Mouse (Mus musculus): ENCODE measurements around the gene Cep55.

The Cep55 gene

DNA sequence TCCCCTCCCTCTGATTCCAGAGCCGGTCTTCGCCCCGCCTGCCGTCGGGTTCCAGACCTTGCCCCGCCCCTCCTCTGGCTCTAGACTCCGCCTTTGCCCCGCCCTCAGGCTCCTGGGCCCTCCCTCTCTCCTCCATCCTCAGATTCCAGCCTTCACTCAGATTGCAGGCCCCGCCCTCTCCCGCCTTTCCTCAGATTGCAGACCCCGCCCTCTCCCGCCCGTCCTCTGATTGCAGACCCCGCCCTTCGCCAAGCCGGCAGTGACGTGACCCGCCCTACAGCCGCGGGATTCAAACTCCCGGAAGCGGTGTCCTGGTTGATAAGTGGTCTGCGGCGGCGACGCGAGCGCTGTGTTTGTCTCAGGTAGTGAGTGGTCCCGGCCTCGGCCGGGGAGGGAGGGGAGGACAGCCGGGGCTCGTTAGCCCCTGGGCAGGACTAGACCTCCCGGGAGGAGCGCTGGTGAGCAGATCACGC is at the start of gene Cep55:
Gene Cep55, plus strand, starts transcription at position 292 of the 473 bp plus-strand sequence.
- DNase-seq = peak; percentile 99

DNA sequence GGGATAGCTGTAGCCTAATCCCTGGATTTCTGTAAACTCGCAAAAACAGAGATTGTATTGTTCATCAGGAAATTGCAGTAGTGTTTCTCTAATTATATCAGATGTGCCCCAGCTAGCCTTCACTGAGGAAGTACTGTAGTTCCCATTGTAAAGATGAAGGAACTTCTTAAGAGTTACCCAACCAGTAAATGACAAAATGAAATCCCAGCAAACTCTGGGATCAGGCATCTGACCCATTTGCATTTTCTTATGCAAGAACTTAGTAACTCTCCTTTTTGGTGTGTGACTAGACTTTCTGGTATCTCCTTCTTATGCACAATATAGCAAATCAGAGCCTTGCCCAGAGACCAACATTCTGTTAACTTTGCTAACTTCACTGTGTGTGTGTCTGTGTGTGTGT is 43.4 kb upstream of the Cep55 start:
- DNase-seq = no peak

DNA sequence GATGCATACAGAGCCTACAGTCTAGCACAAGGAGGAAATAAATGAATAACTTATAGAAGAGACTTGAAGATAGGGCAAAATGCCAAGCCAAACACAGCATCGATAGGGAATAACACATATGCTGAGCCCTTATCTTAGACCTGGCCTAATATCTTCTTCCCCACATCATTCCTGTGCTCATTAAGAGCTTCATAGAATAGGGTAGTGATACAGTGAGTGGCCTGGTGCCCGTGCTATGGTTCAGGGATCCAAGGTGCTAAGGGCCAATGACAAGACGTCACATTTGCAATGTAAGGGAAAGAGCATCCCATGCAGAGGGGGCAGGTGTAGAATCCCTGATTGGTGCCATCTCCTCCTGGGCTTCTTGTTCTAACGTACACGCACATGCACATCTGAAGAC is 40.4 kb upstream of the Cep55 start:
- DNase-seq = no peak

DNA sequence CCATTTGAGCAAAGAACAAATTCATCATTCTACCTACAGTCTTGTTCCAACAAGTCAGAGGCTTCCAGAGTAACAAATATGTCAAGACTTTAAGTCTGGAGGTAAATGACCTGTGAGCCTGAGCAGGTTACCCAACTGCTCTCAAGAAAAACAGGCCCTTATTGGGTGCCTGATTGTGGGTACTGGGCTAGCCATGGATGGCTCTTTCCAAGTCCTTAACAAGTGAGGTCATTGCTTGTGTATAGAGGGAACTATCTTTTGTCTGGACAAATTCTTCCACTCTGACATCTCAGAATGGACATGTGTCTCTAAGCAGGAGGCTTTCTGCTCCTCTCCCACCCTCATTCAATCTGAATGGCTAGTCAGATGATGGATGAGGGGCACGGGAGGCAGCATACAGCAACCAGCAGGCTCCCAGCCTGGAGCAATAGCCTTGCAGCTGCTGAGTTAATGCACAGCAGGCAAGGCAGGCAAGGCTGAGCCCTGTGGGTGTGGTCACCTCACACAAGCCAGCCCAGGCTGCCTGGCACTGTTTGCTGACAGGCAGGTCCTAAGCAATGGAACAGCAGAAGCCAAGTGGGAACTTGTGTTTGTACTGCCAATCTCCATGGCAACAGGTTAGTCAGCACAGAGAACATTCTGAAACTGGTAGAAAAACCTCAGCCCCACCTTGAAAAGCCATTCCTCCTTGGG is 39.5 kb upstream of the Cep55 start:
- DNase-seq = peak; percentile 53 to 77

DNA sequence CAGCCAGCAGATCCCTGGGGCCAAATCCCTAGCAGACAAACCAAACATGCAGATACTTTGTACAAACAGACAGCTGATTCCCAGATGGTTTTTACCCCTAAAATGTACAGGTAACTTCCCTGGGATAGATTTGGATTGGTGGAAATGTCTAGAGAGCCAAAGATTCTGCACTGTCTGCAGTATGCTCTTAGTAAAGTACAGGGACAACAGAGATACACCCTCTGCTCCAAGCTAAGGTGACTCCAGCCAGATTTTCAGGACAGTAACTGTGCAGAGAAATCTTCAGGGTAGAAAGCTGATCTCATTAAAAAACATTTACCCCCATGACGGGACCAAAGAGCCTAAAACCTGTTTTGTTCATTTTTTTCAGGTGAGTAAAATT is 38.9 kb upstream of the Cep55 start:
- DNase-seq = no peak

DNA sequence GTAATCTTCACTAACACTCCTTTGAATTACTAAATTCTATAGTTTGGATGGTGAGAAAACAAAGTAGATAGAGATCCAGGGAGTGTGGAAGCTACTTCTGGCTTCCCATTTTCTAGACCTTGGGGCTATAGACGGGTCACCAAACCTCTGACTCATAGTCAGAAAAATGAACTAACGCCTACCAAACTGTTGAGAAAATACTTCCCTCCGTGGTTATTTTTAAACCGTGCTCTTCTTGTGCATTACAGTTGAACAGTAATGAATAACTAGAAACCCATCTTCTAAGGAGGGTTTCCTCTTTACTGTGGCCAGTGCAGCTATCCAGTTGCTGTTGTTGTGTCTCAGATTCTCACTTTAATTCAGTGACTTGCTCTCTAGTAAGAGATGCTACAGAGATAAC is 32.1 kb upstream of the Cep55 start:
- no peak for DNase-seq

DNA sequence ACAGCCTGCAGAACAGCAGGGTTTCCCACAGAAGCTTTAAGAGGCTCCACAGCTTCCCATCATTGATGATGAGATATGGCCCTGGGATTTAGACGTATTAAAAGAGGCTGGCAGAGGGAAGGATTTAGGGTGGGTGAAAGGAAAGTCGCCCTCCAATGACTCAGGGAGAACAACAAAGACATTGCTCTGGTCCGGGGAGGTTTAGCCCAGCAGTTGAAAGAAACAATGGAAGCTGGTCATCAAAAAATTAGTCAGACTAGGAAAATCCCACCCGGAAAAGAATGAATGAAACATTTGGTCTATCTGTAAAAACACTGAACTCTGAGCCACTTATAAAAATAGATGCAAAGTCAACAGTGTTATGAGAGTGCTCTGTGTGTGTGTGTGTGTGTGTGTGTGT is 31.2 kb upstream of the Cep55 start:
- DNase-seq = no peak

DNA sequence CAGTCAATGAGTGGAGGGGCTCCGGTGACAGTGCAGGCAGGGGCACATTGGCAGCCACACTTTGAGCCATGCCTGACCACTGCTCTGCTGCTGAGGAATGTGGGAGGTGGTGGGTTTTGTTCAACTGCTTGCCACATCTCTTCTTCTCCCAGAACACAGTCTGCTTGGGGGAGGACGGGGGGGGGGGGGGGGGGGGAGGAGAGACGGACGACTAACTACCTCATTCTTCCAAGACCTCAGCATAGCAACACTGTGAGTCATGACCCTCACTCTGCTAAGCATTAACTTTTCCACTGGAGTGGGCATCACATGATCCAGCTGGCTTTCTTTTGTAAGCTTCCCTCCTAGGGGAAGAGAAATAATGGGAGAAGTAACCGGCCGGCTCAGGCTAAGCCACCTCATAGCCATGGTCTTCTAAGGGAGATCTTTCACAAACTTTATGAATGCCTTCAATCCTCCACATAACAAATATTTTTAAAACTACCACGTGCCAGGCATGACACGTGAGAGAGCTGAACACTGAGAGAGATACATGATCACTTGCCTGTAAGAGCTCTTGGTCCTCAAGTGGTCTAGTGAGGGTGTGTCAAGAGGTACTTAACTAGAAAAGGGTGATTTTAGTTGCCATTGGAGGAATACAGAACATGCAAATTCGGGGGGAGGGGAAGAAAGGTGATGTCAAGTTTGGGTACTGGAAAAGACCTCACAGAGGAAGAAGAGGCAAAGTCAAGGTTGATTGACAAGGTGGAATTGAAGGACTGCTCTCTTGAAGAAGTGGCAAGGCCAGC is 29.4 kb upstream of the Cep55 start:
- peak; percentile 44 to 62 for DNase-seq

DNA sequence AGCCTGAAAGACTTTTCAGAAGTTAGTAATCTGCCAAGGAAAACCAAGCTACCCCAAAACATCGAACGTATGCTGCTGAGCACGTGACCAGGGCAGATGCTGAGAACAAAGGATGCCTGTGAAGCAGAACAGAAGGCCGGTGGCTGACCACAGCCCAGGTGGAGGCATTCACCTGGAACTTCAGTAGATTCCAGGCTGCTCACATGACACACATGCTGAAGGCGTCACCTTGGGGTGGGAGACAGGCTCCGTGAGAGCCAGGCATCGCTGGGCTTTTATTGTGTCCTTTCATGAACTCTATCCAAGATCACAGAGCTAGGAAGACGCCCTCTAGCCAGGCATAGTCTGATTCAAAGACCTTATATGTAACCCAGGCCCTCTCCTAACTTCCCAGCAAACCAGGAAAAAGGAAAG is 28.6 kb upstream of the Cep55 start:
- peak; percentile 47 to 70 for DNase-seq

DNA sequence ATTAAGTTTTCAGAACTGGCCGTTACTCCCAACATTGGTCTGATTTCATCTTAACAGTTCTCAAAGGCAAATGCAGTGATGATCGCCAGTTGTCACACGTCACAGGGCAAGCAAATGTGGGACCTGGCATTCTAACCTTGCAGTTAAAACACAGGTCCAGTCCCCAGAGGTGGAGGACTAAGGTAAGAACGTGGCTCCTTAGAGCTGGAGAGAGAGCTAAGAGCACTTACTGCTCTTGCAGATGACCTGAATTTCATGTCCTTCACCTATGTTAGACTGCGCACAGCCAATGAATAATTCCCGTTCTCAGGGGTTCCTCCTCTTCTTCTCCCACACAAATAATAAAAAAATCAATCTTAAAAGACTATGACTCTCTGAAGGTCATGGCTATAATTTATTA is 27.4 kb upstream of the Cep55 start:
- no peak for DNase-seq

DNA sequence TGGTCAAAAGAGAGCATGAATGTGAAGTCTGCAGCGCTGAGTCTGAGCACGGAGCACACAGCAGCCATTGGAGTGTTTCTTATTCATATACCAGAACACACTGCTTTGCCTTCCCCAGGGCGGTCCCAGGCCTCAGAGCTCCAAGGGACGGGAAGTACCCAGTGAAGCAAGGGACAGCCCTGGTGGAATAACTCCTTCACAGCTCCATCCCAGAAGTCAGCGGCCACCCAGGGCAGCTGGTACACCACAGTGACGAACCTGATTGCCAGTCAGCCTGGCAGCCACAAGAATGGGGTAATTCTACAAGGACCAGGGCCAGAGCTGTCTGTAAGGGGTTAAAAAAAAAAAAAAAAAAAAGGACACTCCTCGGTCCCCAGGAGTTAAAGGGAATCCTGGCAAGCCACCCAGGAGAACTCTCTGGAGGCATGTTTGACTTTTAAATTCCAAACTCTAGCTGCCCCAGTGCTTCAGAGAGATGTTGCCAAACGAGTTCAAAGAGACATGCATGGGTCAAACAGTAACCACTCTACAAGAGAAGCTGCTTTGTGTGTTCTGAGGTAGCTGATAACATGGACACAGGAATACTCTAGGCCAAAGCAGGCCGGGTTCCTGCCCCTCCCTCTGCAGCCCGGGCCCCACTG is 26.8 kb upstream of the Cep55 start:
- peak in 1 of 2 experiments; percentile 57 for DNase-seq

DNA sequence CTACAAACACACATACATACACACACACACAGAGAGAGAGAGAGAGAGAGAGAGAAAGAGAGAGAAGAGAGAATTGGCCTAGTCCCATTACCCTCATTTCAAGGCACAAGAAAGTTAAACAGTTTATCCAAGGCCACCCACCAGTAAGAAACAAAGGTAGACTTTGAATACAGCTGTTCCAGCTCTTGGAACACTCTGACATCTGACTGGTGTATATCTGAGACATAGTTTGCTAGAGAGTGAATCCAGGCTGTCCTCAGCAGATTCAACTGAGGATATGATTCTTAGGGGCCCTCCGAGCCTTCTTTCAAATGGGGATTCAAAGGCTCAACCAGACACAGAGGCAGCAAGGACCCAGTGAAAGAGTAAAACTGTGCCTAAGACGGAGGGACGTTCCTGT is 25.5 kb upstream of the Cep55 start:
- DNase-seq = no peak

DNA sequence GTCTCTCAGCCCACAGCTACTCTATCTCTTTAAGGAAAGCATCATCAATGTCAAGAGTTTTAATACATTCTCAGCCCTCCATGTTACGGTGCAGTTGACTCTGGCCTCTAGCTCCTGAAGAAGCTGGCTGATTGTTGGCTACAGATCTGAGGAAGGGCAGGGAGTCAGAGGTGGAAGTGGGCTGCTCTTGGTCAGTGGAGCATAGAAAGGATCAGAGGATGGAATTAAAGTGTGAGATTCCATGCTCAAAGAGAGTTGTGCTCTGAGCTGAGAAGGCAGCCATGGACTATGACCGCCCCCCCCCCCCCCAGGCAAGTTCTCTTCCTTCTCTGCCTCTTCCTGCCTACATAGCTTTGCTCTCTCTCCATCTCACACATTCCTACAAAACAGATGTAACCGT is 24.9 kb upstream of the Cep55 start:
- DNase-seq = peak in 1 of 2 experiments; percentile 30

DNA sequence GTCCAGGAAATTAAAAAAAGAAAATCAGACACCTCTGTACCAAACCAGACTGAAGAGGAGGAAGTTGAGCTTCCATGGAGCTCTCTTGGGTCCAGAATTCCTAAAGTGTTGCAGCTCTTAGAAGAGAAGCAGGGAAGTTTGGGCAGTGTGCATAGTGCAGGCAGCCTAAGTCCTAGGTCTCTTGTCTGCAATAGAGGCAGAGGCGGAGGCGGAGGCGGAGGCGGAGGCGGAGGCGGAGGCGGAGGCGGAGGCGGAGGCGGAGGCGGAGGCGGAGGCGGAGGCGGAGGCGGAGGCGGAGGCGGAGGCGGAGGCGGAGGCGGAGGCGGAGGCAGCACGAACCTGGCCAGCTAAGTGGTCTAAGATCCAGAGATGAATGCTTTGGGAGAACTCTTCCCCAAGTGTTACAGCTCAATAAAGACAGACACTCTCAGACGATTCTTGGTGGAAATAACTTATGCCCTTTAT is 24.1 kb upstream of the Cep55 start:
- DNase-seq = peak; percentile 82 to 88

DNA sequence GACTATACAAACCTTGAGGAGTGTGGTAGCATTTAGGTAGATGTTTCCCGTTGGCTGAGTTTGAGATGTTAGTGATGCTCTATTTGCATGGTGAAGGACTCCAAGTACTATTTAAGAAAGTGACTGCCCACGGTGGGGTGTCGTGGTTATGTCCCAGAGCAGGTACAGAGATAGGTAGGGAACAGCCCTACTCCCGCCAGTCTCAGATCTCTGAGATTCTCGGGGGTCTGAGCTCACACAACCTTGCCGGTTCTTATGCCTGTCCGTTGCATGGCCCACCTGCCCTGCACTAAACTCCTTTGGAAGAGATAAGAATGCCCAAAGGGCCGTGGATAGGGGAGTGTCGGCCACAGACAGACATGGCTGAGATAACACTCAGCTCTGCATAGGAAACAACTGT is 23.7 kb upstream of the Cep55 start:
- DNase-seq = no peak

DNA sequence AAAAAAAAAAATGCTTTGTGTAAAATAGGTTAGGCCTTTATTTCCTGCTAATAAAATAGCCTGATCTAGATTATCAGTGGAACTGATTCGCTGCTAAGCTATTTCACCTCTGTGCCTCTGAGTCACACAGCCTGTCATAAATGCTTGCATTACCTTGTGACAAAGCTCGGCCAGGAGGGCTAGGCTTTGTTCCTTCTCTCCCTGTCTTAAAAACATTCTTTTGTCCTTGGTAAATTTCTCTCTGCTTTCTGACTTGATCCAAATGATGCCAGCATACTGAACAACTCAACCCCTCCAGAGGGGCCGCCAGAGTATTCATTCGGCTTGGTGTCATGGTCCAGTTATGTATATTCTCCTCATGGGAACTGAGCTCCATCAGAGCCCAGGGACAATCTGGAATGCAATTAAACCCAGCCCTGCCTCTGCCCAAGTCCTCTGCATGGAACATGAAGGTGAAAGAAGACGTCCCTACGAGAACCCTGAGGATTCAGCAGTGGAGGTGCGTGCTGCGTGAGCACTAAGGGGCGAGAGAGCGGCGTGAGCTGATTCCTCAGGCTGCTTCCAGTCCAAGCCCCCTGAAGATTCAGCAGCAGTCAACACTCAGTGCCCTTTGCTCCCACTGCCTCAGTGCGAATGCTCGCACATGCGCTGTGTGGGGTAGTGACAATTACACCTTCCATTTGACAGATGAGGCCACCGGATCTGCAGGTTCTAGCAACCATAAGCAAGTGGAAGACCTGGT is 21.6 kb upstream of the Cep55 start:
- DNase-seq = no peak

DNA sequence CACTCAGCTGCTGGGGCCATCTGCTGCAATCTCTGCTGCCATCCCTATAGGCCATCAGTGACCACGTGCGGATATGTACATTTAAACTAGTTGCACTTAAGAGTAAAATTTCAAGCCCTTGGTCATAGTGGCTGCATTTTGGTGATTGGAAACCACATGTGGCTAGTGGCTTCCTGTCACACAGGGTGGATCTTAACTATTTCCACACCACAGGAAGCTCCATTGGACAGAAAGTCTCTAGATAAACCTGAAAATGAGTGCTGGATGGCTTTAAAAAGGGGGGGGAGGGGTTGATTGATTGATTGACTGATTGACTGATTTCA is 21.1 kb upstream of the Cep55 start:
- DNase-seq = no peak

DNA sequence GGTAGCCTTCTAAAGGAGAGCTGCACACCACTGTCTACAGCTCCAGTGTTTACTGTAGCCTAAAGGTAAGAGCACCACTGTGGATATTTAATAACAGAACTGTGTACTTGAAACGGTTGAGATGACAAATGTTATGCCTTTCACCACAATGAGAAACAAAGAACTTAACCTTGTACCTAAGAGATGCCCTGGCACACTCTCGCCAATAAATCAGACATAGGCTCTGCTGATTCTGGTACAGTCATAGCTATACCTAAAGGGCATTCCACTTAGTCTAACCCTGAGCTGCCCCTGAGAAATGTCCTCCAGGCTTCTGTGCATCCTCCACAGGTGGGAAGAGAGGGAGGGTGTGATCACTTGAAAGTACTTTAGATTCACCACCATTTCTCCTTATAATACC is 20.1 kb upstream of the Cep55 start:
- no peak for DNase-seq

DNA sequence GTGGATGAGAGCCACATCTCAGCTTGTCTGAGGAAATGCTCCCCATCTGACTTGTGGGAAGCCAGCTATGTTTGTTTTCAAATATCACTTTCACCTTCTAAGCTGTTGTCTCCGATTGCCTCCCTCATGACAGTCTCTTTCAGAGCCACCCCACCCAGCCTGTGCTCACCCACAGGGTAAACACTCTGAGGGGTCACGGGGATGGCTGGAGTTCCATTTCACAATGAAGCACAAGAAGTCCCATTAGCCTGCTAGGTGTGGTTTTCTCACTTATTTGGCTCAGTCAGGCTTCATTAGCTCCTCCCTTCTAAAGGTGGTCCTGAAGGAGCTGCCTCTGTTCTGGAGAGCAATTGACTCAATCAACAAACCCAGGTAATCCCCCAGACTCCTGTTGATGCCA is 19.0 kb upstream of the Cep55 start:
- DNase-seq = no peak

DNA sequence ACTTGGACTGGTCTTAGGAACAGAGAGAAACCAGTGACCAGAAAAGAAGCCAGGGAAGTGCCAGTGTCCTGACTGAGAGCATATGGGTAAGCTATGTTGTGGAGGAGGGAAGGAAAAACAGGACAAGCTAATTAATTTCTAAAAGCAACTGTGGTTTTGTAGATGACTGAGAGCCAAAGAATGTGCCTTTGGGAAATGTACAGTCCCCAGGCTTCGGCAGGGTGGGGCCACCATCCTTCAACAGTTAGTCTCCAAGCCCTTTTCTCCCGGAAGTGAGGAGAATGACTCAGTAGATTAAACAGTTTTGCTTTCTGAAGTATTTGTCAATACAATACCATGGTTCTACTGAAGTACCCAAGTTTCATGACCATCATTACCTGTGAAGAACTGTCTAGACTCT is 16.5 kb upstream of the Cep55 start:
- DNase-seq = peak in 1 of 2 experiments; percentile 59

DNA sequence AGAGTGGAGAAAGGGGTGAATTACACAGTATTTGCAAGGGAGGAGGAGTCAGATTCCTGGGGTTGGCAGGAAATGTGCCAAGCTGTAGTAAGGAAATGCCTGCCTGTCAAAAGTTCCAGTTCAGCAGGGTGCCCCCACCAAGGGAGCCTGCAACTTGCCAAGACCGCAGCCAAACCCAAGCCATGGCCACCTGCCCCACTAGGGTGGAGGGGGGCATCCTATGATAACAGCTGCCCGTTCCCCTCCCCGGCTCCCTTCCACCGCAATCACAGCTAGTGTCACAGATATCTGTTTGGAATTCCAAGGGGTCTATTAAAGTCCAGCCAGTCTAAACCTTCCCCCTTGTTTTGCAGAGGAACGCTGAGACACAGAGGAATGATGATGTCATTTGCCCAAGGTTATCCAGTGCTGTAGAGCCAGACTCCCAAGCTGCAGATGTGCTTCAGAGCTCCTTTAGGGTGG is 12.5 kb upstream of the Cep55 start:
- peak in 1 of 2 experiments; percentile 60 for DNase-seq

DNA sequence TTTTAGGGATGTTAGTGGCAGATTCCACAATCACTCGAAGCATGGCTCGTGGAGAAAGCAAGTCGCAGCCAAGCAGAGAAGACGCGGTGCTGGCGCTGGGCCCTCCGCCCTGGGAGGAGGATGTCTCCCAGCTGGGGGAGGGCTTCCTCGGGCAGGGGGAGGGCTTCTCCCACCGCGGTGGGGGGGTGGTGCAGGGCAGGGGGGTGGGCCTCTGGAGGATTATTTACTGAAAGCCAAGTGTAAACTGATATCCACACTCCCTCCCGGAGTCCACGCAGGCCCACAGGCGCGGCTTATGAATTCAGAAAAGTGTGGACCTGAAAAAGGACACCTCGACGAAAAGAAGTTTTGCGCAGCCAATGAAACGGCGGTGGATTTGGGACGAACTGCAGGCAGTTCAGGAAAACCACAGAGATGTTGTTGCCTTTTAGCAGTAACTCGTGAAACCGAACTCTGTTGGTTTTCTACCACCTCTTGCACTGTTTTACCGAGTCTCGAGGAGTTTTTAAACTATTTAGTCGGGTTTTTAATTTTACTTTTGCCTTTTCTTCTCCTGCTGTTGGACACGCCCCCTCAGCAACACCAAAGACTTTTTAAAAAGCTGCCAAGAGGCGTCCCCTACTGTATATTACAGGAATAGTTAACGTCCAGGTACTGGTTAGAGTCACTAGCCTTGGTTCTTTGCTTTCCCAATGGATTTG is 11.4 kb upstream of the Cep55 start, which contains the start of gene Myof:
Gene Myof, minus strand, starts transcription at position 297 of the 701 bp plus-strand sequence.
- DNase-seq = peak; percentile 80 to 86

All from kidney, postnatal 4 days (tissue).